8 mouse cellular contexts compared by ENCODE assay signal in the genomic region with DNA sequence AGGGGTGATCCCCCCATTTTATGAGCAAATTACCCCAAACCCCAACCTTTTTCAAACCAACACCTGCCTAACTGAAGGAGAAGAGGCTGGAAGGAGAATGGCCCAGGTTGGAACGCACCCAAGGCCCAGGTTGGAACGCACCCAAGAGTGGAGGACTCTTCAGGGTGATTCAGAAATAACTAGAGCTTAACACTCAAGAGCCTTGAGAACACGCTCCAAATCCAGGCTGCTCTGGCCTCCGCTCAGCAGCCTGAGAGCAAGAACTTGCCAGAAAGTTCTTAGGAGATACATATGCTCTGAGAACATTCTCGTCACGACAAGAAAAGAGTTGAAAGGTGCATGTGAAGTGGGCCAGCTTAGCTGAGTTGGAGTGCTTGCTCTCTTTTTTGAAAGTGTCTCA. TPM values are rescaled to one million over a fixed set of nuclear protein-coding genes. Genes with fewer than 3 reads are reported as not detected.
A peak's percentile ranks its signal among the peaks of the same experiment; 100 is the strongest.
DNase-seq lines count a peak whose midpoint lies in the region; ATAC-seq lines count a peak whose summit lies in the region.

No protein-coding gene starts in this region.

- no peak overlapping the region for H3K9ac ChIP-seq in kidney, embryonic 16.5 days (replicated peaks; ENCODE audit: low read length)
- no peak overlapping the region for H3K9ac ChIP-seq in hindbrain, embryonic 13.5 days
- no peak overlapping the region for H3K9ac ChIP-seq in midbrain, embryonic 11.5 days (ENCODE audit: low read length)

- peaks cover 7% of the 10 kb centered on the region; the same call in 1 of the 2 replicates for H3K4me1 ChIP-seq in kidney, embryonic 16.5 days (ENCODE audit: insufficient read depth, low read length)
- H3K4me1 ChIP-seq in limb, embryonic 10.5 days, result peaks cover 50% of the 10 kb centered on the region
- H3K4me1 ChIP-seq in hindbrain, embryonic 13.5 days (replicated peaks), result no peaks in the 10 kb centered on the region
- no peaks in the 10 kb centered on the region for H3K4me1 ChIP-seq in midbrain, embryonic 11.5 days (ENCODE audit: control insufficient read depth, insufficient read depth, low read length)

- no peak overlapping the region for H3K4me2 ChIP-seq in kidney, embryonic 16.5 days (replicated peaks; ENCODE audit: low read depth, low read length)
- H3K4me2 ChIP-seq in hindbrain, embryonic 13.5 days, result no peak overlapping the region
- no peak overlapping the region for H3K4me2 ChIP-seq in midbrain, embryonic 11.5 days

- peak; percentile 76 for DNase-seq in kidney, adult 18-20 months
- DNase-seq in adrenal gland, postnatal 14 days, result peak; percentile 90
- peak; percentile 65 for DNase-seq in heart, adult 8-10 months (ENCODE audit: low spot score)
- no peak for DNase-seq in limb, embryonic 10.5 days (ENCODE audit: low spot score)
- peak; percentile 25 to 29 for DNase-seq in right cerebral cortex, postnatal 36 days (ENCODE audit: low spot score in 2 of 2)
- no peak for DNase-seq in midbrain, embryonic 11.5 days (ENCODE audit: low spot score, missing footprints)

- no peaks in the 10 kb centered on the region for H3K27me3 ChIP-seq in kidney, embryonic 16.5 days (ENCODE audit: insufficient read depth, low read length)
- H3K27me3 ChIP-seq in limb, embryonic 10.5 days (ENCODE audit: low read depth, poor library complexity, severe bottlenecking), result peaks cover 5% of the 10 kb centered on the region
- 0 out of 2 replicates have a peak, but pooled peaks cover 6% of the 10 kb centered on the region for H3K27me3 ChIP-seq in hindbrain, embryonic 13.5 days
- H3K27me3 ChIP-seq in midbrain, embryonic 11.5 days (ENCODE audit: control insufficient read depth, insufficient read depth, low read length), result no peaks in the 10 kb centered on the region

- no peak overlapping the region for H3K27ac ChIP-seq in kidney, embryonic 16.5 days (ENCODE audit: low read length)
- H3K27ac ChIP-seq in limb, embryonic 10.5 days, result peak overlapping the region; percentile 61
- H3K27ac ChIP-seq in hindbrain, embryonic 13.5 days, result no peak overlapping the region
- H3K27ac ChIP-seq in midbrain, embryonic 11.5 days (ENCODE audit: low read depth, low read length), result no peak overlapping the region

- H3K9me3 ChIP-seq in kidney, embryonic 16.5 days (ENCODE audit: low read length), result no peaks in the 10 kb centered on the region
- no peaks in the 10 kb centered on the region for H3K9me3 ChIP-seq in limb, embryonic 10.5 days (replicated peaks)
- H3K9me3 ChIP-seq in hindbrain, embryonic 13.5 days, result no peaks in the 10 kb centered on the region
- H3K9me3 ChIP-seq in midbrain, embryonic 11.5 days (ENCODE audit: control insufficient read depth, low read length), result no peaks in the 10 kb centered on the region

- 70% methylated on average over 6 of the region's 6 CpGs for WGBS in kidney, embryonic 16.5 days
- WGBS in limb, embryonic 10.5 days, result 89% methylated on average over 6 of the region's 6 CpGs
- WGBS in hindbrain, embryonic 13.5 days, result 88% methylated on average over 6 of the region's 6 CpGs
- WGBS in midbrain, embryonic 11.5 days, result 84% methylated on average over 6 of the region's 6 CpGs

- no peaks in the 10 kb centered on the region for H3K36me3 ChIP-seq in kidney, embryonic 16.5 days (ENCODE audit: insufficient read depth, low read length)
- H3K36me3 ChIP-seq in limb, embryonic 10.5 days, result no peaks in the 10 kb centered on the region
- H3K36me3 ChIP-seq in hindbrain, embryonic 13.5 days, result no peaks in the 10 kb centered on the region
- H3K36me3 ChIP-seq in midbrain, embryonic 11.5 days (ENCODE audit: control insufficient read depth, insufficient read depth, low read length), result no peaks in the 10 kb centered on the region

- ATAC-seq in kidney, embryonic 16.5 days (ENCODE audit: low FRiP score, low TSS enrichment), result no peak
- ATAC-seq in hindbrain, embryonic 13.5 days (ENCODE audit: low FRiP score), result no peak
- ATAC-seq in midbrain, embryonic 11.5 days (ENCODE audit: low FRiP score), result no peak

- H3K4me3 ChIP-seq in kidney, embryonic 16.5 days (ENCODE audit: low read length), result no peak overlapping the region
- H3K4me3 ChIP-seq in limb, embryonic 10.5 days, result no peak overlapping the region
- no peak overlapping the region for H3K4me3 ChIP-seq in hindbrain, embryonic 13.5 days
- H3K4me3 ChIP-seq in midbrain, embryonic 11.5 days (ENCODE audit: low read depth, low read length), result no peak overlapping the region

RNA-seq across cellular contexts. Expression of a gene that starts 25.5 kb away (rescaled TPM):
- polyA plus RNA-seq in kidney, embryonic 16.5 days (2015; fragmentation: Nextera tagmentation; extraction: Ambion mirVana), result 0.72 and 0.91 TPM in 2 replicates
- total RNA-seq in adrenal gland, postnatal 14 days (2021), result 0.30 and 0.98 TPM in 2 replicates
- not detected for total RNA-seq in heart, adult 8-10 months (2022)
- 0.23 and 0.25 TPM in 2 replicates for polyA plus RNA-seq in limb, embryonic 10.5 days (2016; fragmentation: Nextera tagmentation; extraction: Ambion mirVana)
- polyA plus RNA-seq in hindbrain, embryonic 13.5 days (2015; fragmentation: Nextera tagmentation; extraction: Ambion mirVana), result 2.3 and 5.4 TPM in 2 replicates
- 0.52 and 0.68 TPM in 2 replicates for polyA plus RNA-seq in midbrain, embryonic 11.5 days (2014; fragmentation: Nextera tagmentation; extraction: Ambion mirVana)

Comparison
In these comparisons a context has a peak if more than half of its experiments do, and no peak if none do; other contexts are left out.
1. DNase-seq: peak in kidney, adult 18-20 months (single experiment), adrenal gland, postnatal 14 days (single experiment), heart, adult 8-10 months (single experiment) and right cerebral cortex, postnatal 36 days (2 of 2); none in limb, embryonic 10.5 days (single experiment) and midbrain, embryonic 11.5 days (single experiment).